Mouse (Mus musculus) spleen, postnatal 4 days (tissue): Measurements from ENCODE around the gene Mta3.
A peak's percentile ranks its signal among the peaks of the same experiment; 100 is the strongest.
"Not testable (repeated sequence)": the region's sequence is repeated elsewhere in the genome, so short reads cannot be mapped to it uniquely, and the experiment has no call there.

Experiments used
- DNase-seq, 2 experiments: peaks; one replicate each; pipeline ENCODE4 v3.0.0; 2022; ENCODE audit warnings: low spot score in 2 of 2

The Mta3 gene

DNA sequence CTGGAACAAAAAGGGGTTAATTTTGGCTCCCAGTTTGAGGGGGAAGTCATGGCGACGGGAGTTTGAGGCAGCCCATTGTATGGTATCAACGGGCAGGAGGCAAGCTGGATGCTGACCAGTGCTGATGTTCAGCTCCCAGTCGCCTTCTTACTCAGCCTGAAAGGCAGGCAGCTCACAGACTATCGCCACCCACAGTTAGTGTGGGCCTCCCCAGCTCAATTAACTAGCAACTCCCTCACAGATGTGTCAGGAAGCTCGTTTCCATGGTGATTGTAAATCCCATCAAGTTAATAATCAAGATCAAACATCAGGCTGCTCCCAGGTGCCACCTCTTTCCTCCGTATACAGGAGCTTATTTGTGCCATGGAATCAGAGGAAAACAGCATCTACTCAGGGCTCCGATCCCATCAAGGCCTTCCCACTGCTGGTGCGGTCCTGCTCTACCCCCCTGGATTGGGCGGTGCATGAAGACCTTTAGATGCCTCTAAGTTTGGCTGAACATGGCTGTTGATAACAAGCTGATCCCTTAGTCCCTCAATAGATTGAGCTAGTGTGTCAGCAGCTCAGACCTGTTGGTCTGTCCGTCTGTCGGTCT is 143.2 kb downstream of the Mta3 start:
- DNase-seq: no peak

- DNase-seq: no peak
These were observed 143.8 kb downstream of the Mta3 start for GRCm38 (mm10) chr17:83849717-83850116.

DNA sequence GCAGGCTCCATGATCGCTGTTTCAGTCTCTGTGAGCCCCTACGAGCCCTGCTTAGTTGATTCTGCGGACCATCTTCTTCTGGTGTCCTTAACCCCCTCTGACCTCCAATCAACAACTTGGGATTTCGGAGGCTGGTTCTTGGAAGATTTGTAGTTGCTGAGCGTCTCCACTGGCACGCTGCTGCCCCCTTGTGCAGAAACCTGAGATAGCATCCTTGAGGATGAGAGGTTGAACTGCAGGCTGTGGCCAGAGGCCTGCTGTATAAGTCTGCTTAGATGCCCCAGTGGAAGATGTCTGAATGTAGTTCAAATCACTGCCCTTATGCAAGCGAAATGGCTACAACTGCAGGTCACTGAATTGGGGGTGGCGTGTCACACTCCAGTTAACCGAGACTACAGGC is 144.5 kb downstream of the Mta3 start:
- DNase-seq: peak; percentile 86 to 97

DNA sequence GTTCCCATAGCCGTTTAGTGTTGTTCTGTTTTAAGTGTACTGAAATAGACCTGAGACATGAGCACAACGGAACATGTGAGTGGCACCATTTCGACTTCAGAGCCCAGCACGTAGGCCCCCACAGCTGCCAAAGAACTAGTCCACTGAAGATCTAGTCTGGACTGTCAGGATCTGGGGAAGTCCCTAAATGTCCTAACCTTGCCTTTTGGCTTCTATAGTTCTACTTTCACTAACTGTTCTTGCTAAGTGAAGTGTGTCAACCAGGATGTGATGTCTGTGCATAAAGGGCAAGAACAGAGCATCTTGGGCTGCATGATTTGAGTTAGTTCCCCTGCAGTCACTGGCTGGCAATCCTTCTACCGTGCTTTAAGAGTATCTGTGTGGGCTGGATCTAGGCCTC is 144.9 kb downstream of the Mta3 start:
- no peak for DNase-seq

DNA sequence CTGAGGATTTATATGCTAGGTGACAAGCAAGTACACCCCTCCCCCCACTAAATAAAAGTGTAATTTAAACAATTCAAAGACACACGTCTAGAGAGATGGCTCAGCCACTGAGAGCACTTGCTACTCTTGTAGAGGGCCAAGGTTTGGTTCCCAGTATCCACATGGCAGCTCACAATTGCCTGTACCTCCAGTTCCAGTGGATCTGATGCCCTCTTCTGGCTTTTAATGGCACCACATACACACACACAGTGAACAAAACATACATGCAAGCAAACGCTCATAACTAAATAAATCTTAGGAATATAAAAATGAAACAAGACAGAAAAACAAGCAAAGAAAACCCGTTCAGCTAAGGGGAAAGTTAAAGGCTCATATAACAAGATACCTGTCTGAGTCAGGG is 147.9 kb downstream of the Mta3 start:
- no peak for DNase-seq

DNA sequence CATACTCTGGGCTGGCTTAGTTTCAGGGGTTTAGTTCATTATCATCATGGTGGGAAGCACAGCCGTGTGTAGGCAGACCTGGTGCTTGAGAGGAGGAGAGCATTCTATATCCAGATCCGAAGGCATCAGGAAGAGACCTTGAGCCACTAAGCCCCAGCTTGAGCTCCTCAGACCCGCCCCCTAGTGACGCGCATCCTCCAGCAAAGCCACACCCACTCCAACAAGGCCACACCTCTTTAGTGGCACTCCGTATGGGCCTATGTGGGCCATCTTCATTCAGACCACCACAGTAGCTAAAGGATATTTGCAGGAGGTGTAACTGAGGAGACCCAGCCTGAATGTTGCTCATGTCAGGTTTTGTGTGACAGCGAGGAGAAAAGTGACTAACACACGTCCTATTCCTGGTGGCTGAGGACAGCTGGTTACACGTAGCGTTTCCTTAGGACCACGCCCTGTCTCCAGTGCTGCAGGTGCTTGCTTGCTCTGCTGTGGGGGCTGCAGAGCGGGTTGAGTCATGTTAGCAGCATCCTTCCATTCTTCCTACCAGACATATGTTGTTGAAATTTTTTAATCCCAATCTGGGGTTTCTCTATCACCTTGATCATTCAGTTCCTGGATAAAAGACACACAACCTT is 148.4 kb downstream of the Mta3 start:
- DNase-seq: peak; percentile 72 to 82

GRCm38 (mm10) chr17:83858413-83858812 is 152.4 kb downstream of the Mta3 start:
- DNase-seq: no peak

- DNase-seq: no peak
These were observed 153.7 kb downstream of the Mta3 start for GRCm38 (mm10) chr17:83859639-83860038.

DNA sequence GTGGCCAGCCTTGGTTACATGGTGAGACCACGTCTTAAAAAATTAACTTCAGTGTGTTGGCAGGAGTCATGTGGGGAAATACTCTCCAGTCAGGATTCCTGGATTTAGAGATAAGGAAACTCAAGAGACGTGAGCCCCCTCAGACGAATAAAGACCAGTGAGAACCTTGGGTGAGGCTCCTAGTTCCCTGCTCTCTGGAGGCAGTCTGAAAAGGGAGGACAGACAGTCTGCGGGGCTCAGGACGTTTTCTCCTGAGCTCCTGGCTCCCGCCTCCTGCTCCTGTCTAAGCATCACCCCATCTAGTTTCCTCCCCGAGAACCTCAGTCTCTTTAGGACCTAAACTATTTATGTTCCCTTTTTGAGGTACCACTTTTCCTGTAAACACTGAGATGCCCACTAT is 154.3 kb downstream of the Mta3 start:
- peak in 1 of 2 experiments; percentile 61 for DNase-seq

GRCm38 (mm10) chr17:83860968-83861367 is 155.0 kb downstream of the Mta3 start:
- DNase-seq: not testable (repeated sequence)

- DNase-seq: peak; percentile 97 to 100
These were observed 155.6 kb downstream of the Mta3 start for GRCm38 (mm10) chr17:83861444-83862133.

GRCm38 (mm10) chr17:83862134-83862881 is 156.3 kb downstream of the Mta3 start:
- peak; percentile 60 to 83 for DNase-seq

DNA sequence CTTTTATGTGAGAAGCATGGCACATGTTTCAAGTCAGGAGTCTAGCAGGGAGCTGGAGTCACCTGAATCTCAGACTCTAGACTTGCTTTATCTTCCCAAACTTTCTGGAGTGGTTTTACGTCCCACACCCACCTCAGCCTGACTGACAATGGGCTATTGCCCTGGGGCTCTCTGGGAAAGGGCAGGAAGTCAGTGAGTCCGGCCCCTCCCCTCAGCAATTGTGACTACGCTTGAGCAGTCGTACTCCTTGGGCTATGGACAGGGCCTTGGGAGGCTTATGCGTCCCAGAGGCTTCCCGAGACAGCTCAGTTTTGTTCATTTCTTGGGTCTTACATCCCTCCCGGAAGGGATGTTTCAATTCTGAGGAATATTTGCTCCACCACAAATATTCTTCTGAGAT is 159.4 kb downstream of the Mta3 start:
- DNase-seq: no peak

DNA sequence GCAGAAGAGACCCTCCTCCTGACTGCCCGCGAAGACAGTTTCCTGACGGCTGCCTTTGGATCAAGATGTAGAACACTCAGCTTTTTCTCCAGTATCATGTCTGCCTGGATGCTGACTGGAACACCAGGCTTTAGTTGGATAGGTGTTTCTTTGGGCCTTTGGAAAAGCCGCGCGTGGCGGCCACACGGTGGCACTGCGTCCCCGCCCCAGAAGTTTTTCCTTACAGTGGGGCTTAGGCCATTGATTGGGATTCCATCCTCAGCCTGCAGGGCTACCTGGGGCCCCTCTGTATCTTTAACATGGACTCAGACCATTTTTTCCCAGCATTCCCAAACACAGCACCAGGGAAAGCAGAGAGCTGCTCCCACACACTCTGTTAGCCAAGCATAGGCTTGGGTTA is 160.6 kb downstream of the Mta3 start:
- no peak for DNase-seq

DNA sequence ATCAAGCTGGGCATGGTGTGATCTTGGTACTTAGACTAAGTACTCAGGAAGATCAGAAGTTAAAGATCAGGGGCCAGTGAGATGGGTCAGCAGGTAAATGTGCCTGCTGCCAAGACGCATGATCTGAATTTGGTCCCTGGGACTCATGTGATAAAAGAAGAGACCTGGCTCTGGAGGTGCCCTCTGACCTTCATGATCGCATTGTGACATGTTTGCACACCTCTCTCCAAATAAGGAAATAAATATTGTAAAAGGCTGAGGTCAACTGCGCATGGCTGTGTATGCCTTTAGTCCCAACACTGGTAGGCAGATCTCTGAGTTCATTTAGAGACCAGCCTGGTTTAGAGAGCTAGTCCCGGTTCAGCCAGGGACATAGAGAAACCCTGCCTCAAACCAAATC is 164.4 kb downstream of the Mta3 start:
- no peak for DNase-seq
